Mouse (Mus musculus) stomach, postnatal 0 days (tissue): ENCODE data around the gene Rsrp1. TPM values are rescaled to one million over a fixed set of nuclear protein-coding genes. Genes with fewer than 3 reads are reported as not detected.

Experiments
- ATAC-seq: fragments of 200-750 bp; cut with Nextera tagmentation; 2 replicates; pipeline ENCODE4 v1.8.0; 2017; ENCODE audit not compliant: low FRiP score, low TSS enrichment
- DNase-seq: peaks from one replicate; pipeline ENCODE4 v3.0.0-alpha.2; 2016; ENCODE audit warnings: low spot score
- H3K27ac ChIP-seq: fragments of 300-500 bp; sonication (generic); replicated peaks from 2 replicates; pipeline ENCODE4 v1.5.1; 2014; ENCODE audit warnings: mild to moderate bottlenecking, control low read depth
- H3K27me3 ChIP-seq: fragments of 300-500 bp; sonication (generic); 2 replicates; pipeline ENCODE4 v1.6.1; 2014; ENCODE audit warnings: low read length; ENCODE audit not compliant: control insufficient read depth, insufficient read depth
- H3K36me3 ChIP-seq: fragments of 300-500 bp; sonication (generic); 2 replicates; pipeline ENCODE4 v1.6.1; 2014; ENCODE audit warnings: low read length, mixed read lengths; ENCODE audit not compliant: control insufficient read depth, insufficient read depth
- H3K4me1 ChIP-seq: fragments of 300-500 bp; sonication (generic); replicated peaks from 2 replicates; pipeline ENCODE4 v1.6.1; 2014; ENCODE audit warnings: antibody characterized with exemption; ENCODE audit not compliant: control insufficient read depth, insufficient read depth
- H3K4me2 ChIP-seq: fragments of 300-500 bp; sonication (generic); replicated peaks from 2 replicates; pipeline ENCODE4 v1.6.1; 2014; ENCODE audit warnings: low read depth, mild to moderate bottlenecking, control low read depth, moderate library complexity
- H3K4me3 ChIP-seq: fragments of 300-500 bp; sonication (generic); 2 replicates; pipeline ENCODE4 v1.5.1; 2014; ENCODE audit warnings: low read depth, low read length, control low read depth
- H3K9ac ChIP-seq: fragments of 300-500 bp; sonication (generic); 2 replicates; pipeline ENCODE4 v1.6.1; 2014; ENCODE audit warnings: mild to moderate bottlenecking, low read length, control low read depth, mixed read lengths
- H3K9me3 ChIP-seq: fragments of 300-500 bp; sonication (generic); 2 replicates; pipeline ENCODE4 v1.6.1; 2016; ENCODE audit warnings: low read length; ENCODE audit not compliant: control insufficient read depth
- CTCF ChIP-seq: IDR thresholded peaks from 2 replicates; pipeline ENCODE4 v1.5.1; 2016; ENCODE audit warnings: antibody characterized with exemption, low read depth, mild to moderate bottlenecking, moderate library complexity
- EP300 ChIP-seq: optimal IDR thresholded peaks from 2 replicates; pipeline ENCODE3; 2016; ENCODE audit warnings: antibody characterized with exemption
- whole genome bisulfite sequencing: fragments of 180-500 bp; shearing (Covaris S2); extraction: QIAGEN DNeasy Blood & Tissue Kit; methylation state at CpG from one replicate; pipeline ENCODE4 v1.1.7; 2014; 5-methylcytosine and 5-hydroxymethylcytosine counted together
- polyA plus RNA-seq: library from polyadenylated mRNA; unstranded; fragments of >200 nt; fragmentation: Nextera tagmentation; extraction: Ambion mirVana; gene quantifications from 2 replicates; pipeline ENCODE4 v1.2.1, GENCODE M21; 2015

Gene Rsrp1
- 278 and 283 TPM in 2 replicates for polyA plus RNA-seq

GRCm38 (mm10) chr4:134923258-134924018 is at the start of gene Rsrp1:
Gene Rsrp1 (plus strand): TSS chr4:134923592.
- Histone ChIP-seq H3K4me1 (peaks cover 2% of the 10 kb centered on the region; the same call in 1 of the 2 replicates), H3K4me2 (peak within 1 kb of the TSS; percentile 76), H3K9me3 (no peaks in the 10 kb centered on the region), H3K4me3 (peak within 1 kb of the TSS; percentile 100), H3K9ac (peak within 1 kb of the TSS; percentile 98), H3K36me3 (peaks cover 24% of the 10 kb centered on the region), H3K27me3 (no peaks in the 10 kb centered on the region), H3K27ac (peak within 1 kb of the TSS; percentile 97)
- WGBS, result under 1% methylated on average over 64 of the region's 64 CpGs
- DNase-seq (peak; percentile 97), ATAC-seq (peak; percentile 92)
- TF ChIP-seq CTCF (0 out of 2 replicates have a peak, but pooled peaks have one; percentile 1), EP300 (no peak)

GRCm38 (mm10) chr4:134876171-134876570 is 47.2 kb upstream of the Rsrp1 start:
- ATAC-seq, result no peak

GRCm38 (mm10) chr4:134879410-134879981 is 43.9 kb upstream of the Rsrp1 start:
- WGBS, result 5% methylated on average over 17 of the region's 17 CpGs
- no peak overlapping the region for H3K27ac ChIP-seq
- no peak overlapping the region for H3K9ac ChIP-seq
- DNase-seq (peak; percentile 78), ATAC-seq (no peak)
- 0 out of 2 replicates have a peak, but pooled peaks cover 3% of the 10 kb centered on the region for H3K4me1 ChIP-seq
- H3K4me3 ChIP-seq, result peak overlapping the region; percentile 18; the same call in 1 of the 2 replicates
- no peak for TF ChIP-seq EP300
- peak; percentile 85 for TF ChIP-seq CTCF
- no peaks in the 10 kb centered on the region for H3K36me3 ChIP-seq
- no peaks in the 10 kb centered on the region for H3K9me3 ChIP-seq
- peak overlapping the region; percentile 54 for H3K4me2 ChIP-seq
- H3K27me3 ChIP-seq, result no peaks in the 10 kb centered on the region

More at GRCm38 (mm10) chr4:134876171-134876570, 47.2 kb upstream of the Rsrp1 start:
- no peak for TF ChIP-seq EP300
- TF ChIP-seq CTCF, result no peak
- WGBS, result 71% methylated on average over 9 of the region's 9 CpGs
- H3K4me3 ChIP-seq, result no peak overlapping the region
- H3K9ac ChIP-seq, result no peak overlapping the region
- no peak overlapping the region for H3K4me2 ChIP-seq
- no peaks in the 10 kb centered on the region for H3K27me3 ChIP-seq
- no peaks in the 10 kb centered on the region for H3K9me3 ChIP-seq
- H3K36me3 ChIP-seq, result no peaks in the 10 kb centered on the region
- no peak for DNase-seq
- 0 out of 2 replicates have a peak, but pooled peaks cover 3% of the 10 kb centered on the region for H3K4me1 ChIP-seq
- H3K27ac ChIP-seq, result no peak overlapping the region

GRCm38 (mm10) chr4:134880041-134880440 is 43.4 kb upstream of the Rsrp1 start:
- H3K27me3 ChIP-seq, result no peaks in the 10 kb centered on the region
- WGBS, result 34% methylated on average over 6 of the region's 6 CpGs
- no peaks in the 10 kb centered on the region for H3K9me3 ChIP-seq
- ATAC-seq (no peak), DNase-seq (no peak)
- 0 out of 2 replicates have a peak, but pooled peaks cover 3% of the 10 kb centered on the region for H3K4me1 ChIP-seq
- no peak overlapping the region for H3K27ac ChIP-seq
- no peak for TF ChIP-seq EP300
- TF ChIP-seq CTCF, result peak; percentile 58
- H3K4me2 ChIP-seq, result peak overlapping the region; percentile 54
- H3K9ac ChIP-seq, result no peak overlapping the region
- H3K4me3 ChIP-seq, result no peak overlapping the region
- no peaks in the 10 kb centered on the region for H3K36me3 ChIP-seq

GRCm38 (mm10) chr4:134883266-134883665 is 40.1 kb upstream of the Rsrp1 start:
- Histone ChIP-seq H3K27me3 (no peaks in the 10 kb centered on the region), H3K36me3 (no peaks in the 10 kb centered on the region), H3K9me3 (no peaks in the 10 kb centered on the region), H3K9ac (no peak overlapping the region), H3K27ac (no peak overlapping the region), H3K4me1 (0 out of 2 replicates have a peak, but pooled peaks cover 3% of the 10 kb centered on the region), H3K4me2 (no peak overlapping the region), H3K4me3 (no peak overlapping the region)
- TF ChIP-seq EP300 (no peak), CTCF (peak; percentile 81)
- DNase-seq (peak; percentile 60), ATAC-seq (peak; percentile 49; the same call in 1 of the 2 replicates)
- WGBS, result 24% methylated on average over 7 of the region's 7 CpGs

GRCm38 (mm10) chr4:134883808-134884207 is 39.6 kb upstream of the Rsrp1 start:
- TF ChIP-seq EP300, result no peak
- no peak for TF ChIP-seq CTCF
- Histone ChIP-seq H3K4me3 (no peak overlapping the region), H3K27ac (no peak overlapping the region), H3K4me1 (0 out of 2 replicates have a peak, but pooled peaks cover 3% of the 10 kb centered on the region), H3K27me3 (no peaks in the 10 kb centered on the region), H3K4me2 (no peak overlapping the region), H3K9ac (no peak overlapping the region), H3K9me3 (no peaks in the 10 kb centered on the region), H3K36me3 (no peaks in the 10 kb centered on the region)
- 80% methylated on average over 10 of the region's 10 CpGs for WGBS
- DNase-seq (no peak), ATAC-seq (no peak)
